Mouse (Mus musculus) embryo, embryonic 10 days (tissue): ENCODE results near the gene Tbcb.
"Not testable (repeated sequence)": the region's sequence is repeated elsewhere in the genome, so short reads cannot be mapped to it uniquely, and the experiment has no call there.

Experiments used
- DNase-seq: peaks from one replicate; pipeline ENCODE4 v3.0.0-alpha.2; 2015; ENCODE audit warnings: low spot score

The Tbcb gene

DNA sequence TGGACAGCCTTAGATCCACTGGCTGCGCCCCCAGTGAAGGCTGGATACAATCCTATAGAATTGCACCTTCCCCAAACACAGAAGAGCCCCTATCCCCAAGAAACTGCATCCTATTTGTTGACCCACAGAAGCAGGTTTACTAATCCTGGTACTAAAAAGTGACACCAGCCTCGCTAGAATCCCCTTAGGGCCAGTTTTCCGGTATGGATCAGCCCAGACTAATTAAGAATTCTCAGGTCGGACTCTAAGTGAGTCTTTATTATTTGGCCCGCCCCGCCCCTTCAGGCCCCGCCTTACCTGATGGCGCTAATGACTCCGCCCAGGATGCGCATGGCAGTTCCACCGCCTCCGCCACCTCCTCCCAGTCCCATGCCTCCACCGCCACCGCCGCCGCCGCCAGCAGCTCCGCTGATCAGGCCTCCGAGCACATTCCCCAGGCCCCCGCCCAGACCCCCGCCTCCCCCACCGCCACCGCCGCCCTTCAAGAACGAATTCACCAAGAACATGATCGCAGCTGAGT, 38.4 kb downstream of the Tbcb start:
- peak; percentile 89 for DNase-seq

- DNase-seq, result peak; percentile 58
These were observed 39.1 kb downstream of the Tbcb start for GRCm38 (mm10) chr7:30193013-30193412.

DNA sequence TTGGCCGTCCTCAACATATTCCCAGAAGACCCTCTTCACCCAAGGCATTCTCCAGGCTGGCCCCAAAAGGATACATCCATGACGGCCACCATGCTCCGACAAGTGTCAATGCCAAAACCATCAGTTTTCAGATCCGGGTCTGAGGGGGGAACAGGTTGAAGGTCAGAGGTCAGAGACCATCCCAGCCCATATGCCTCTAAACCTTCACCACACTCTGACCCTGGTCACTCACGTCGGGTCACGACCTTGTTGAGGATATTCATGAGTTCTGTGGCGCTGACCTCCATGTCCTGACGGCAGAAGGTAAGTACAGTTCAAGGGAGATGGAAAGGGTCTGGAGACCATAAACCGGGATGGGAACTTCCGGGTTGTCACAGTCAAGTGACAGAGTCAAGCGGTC, 40.0 kb downstream of the Tbcb start:
- DNase-seq, result no peak

- no peak for DNase-seq
These were observed 43.0 kb downstream of the Tbcb start for GRCm38 (mm10) chr7:30189116-30189491.

DNA sequence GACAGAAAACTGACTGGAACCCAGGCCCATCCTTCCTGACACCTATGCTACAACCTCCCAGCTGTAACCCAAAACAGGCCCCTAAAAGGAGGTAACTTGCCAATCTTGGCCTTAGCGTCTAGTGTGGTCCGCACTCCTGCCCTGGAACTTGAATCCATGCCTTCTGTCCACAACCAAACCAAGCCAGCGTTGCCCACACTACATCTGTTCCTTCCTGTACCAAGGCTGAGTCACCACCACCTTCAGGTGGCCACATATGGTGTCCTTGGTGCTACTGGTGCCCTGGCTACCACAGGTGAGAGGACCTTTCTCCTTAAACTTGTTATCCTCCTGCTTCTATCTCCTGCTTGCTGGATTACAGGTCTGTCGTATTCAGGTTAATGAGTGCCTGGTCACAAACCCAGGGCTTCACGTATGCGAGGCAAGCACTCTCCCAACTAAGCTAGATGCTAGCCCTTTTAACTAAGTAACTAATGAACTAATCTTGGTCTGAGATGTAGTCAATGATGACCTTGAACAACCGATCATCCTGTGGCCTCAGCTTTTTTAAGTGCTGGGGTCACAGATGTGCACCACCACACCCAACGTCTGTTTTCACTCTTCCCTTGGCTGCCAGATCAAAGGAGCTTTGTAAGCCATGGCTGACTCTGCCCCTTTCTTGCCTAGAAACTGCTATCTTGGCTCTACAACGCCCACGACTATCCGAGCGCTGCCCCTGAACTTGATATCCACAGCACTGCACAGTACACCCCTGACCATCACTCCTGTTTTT, 43.5 kb downstream of the Tbcb start:
- no peak for DNase-seq

DNA sequence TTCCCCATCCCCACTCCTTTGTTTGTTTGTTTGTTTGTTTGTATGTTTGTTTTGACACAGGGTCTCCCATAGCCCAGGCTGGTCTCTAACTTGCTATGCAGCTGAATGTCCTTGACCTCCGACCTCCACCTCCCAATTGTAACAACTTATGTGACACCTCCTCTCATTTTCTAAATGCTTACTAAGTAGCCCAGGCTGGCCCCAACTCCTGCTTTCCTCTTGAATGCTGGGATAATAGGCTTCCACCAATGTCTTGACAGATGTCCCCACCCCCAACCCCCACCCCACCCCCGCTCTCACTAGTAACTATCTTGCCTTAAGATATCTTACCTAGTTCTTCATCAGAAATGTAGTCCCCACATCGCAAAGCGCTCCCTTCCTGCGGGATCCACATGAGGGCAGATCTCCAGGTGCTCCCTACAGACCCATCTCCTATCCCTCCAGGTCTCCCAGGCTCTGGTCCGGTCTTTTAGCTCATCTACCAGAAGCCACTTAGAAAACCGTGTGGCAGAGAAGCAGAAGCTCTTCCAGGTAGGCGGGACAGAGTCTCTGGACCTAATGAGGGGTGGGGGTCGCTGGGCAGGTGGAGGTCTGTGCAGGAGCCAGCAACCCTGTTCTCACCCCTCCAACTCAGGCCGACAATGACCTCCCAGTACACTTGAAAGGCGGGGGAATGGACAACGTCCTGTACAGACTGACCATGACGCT, 47.3 kb downstream of the Tbcb start:
- no peak for DNase-seq

DNA sequence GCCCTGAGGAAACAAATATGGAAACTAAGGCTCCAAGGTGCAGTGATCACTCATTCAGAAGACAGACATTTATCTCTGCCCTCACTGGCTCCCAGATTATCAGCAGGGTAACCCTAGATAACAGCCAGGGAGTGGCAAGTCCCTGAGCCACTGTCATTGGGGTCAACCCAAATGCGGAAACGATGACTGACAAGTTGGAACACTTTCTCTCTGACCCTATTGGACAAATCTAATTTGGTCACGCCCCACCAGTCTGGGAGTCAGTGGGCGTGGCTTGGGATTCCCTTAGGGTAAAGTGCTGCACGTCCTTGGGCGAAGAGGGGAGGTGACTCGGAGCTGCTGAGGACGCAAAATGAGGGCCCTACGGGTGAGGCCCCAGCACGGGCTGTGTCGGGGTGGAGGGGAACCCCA, 48.2 kb downstream of the Tbcb start, which contains the start of gene Cox7a1:
Gene Cox7a1, plus strand, starts transcription at position 266 of the 411 bp plus-strand sequence.
- DNase-seq, result peak; percentile 92

- DNase-seq, result not testable (repeated sequence)
These were observed 48.9 kb downstream of the Tbcb start for GRCm38 (mm10) chr7:30183189-30183588.

DNA sequence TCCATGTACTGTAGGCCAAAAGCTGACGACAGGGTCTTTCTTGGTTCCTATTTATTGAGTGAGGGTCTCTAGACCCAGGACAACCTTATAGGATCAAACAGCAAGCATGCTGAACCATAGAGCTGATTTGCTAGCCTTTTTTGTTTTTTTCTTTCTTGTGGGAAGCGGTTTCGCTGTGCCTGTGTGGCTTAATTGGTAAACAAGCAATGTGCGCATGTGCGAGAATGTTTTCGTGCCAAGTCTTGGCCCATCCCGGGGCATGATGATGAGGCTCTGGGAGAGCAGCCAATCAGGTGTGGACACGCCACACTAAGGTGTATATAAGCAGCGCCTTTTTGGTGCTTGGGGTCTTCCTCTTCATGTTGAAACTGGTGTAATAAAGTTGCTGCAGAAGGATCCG, 50.1 kb downstream of the Tbcb start:
- DNase-seq, result not testable (repeated sequence)

DNA sequence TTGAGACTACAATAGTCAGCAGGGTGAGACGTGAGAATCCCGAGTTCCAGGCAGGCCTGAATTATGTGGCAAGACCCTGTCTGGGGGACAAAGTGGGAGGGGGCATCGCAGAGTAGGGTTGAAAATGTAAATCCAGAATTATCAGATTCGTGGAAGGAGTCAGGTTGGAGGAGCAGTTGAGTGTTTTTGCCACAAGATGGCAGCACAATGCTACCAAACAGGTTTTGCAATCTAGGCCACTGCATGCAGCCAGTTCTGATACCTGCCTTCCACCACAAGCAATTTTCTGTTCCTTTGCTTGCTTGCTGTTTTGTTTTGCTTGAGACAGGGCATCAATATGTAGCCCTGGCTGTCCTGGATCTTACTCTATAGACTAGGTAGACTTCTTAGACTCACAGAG, 50.8 kb downstream of the Tbcb start:
- peak; percentile 87 for DNase-seq

GRCm38 (mm10) chr7:30178256-30178655, 53.8 kb downstream of the Tbcb start:
- no peak for DNase-seq

DNA sequence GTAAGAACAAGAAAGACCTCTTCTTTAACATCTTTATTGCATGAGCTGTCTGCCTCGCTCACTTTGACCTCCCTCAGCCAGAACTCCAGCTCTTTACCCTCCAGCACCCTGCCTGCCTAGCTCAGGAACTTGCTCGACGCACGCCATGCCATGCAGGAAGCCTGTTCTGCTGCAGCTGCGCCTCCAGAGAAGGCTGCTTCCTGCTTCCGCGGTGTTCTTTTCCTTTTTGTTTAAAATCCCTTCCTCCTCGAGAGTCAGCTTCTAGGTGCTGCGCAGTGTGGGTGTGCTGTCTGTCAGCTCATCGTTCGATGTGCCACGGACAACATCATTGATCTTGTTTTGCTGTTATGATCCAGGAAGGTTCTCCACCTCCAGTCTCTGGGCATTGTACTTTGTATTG, 55.6 kb downstream of the Tbcb start:
- DNase-seq, result no peak
